Mouse (Mus musculus) thymus, adult 2 months (tissue): ENCODE data around the gene 4930442H23Rik.

Source experiments
- CTCF ChIP-seq: fragments of 200-500 bp; IDR thresholded peaks from 2 replicates; pipeline ENCODE4 v1.5.1; 2012; ENCODE audit warnings: mild to moderate bottlenecking, control low read depth, low read length, moderate library complexity, borderline replicate concordance; ENCODE audit not compliant: control insufficient read depth, poor library complexity, insufficient read depth; ENCODE audit errors: extremely low read depth
- POLR2A ChIP-seq: fragments of 200-500 bp; IDR thresholded peaks from 2 replicates; pipeline ENCODE4 v1.6.1; 2012; ENCODE audit warnings: mild to moderate bottlenecking, low read length, control low read depth, moderate library complexity; ENCODE audit not compliant: control insufficient read depth, poor library complexity, insufficient read depth; ENCODE audit errors: extremely low read depth

GRCm38 (mm10) chr10:81193991-81194774, 10.5 kb upstream of the 4930442H23Rik start:
- TF ChIP-seq CTCF (no peak), POLR2A (no peak)
